Mouse (Mus musculus) thymus, postnatal 14 days (tissue): ENCODE measurements around the gene Astl.

Experiments
- DNase-seq: peaks from one replicate; pipeline ENCODE4 v3.0.0; 2021

Astl gene

DNA sequence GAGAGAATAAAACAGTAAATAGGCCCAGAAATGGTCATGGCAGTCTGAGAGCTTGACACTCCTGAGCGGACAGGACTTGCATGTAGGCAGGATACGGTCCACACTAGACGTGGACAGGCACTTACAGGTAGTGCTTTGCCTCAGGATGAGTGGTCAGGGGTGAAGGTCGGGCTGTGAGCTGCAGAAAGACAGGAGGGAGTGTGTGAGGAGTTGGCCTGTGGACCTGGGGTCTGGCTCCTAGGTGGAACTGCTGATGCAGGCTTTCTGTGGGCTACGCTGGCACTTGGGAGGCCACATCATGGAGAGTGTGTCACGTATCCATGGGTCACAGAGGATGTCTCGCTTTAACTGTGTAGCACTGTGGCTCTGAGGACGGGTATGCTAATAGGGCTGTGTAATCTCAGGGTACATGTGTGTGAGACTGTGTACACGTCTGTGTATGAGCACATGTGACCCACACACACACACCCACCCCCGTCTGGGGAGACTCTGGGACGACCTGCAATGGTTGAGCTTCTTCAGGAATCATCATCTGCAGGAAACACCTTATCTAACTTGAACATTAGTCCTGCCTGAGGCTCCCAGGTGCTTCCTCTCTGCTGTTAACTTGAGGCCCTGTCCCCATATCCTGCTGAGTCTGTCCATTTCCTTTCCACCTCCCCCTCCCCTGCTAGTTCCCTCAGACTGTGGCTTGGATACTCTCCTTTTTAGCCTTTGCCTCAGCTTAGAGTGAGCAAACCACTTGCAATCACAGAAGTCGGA, 10.2 kb upstream of the Astl start:
- DNase-seq: peak; percentile 72

DNA sequence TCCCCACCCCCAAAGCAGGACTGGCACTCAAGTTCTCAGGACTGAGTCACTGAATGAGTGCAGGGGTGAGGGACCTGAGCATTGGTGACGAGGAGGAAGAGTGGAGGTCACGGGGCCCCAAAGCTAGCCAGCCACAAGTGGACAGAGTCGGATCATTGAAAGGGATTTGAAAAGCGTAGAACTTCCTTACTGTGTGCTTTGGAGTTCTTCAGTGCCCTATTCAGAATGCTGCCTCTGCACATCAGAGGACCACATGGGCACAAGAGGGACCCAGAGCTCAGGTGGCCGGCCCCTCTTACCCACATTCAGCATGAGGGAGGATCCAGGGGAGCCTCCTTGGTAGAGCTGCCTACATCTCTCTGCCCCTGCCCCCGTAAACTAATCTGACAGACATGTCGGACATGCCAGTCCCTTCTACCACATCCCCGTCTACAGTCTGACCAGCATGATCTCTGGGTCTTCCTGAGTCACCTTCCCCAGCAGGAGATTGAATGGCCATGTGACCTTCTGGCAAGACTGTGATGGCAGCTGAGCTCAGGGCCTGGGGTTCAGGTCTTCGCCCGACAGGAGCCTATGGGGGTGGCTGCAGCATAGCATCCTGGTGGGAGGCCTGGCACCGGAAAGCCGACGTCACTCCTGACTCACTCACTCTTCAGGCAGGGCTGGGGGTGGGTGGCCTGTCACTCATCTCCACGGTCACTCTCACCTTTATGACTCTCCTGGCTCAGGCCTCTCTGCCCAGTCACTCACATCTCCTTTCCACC, 5.5 kb upstream of the Astl start:
- DNase-seq: peak; percentile 87

DNA sequence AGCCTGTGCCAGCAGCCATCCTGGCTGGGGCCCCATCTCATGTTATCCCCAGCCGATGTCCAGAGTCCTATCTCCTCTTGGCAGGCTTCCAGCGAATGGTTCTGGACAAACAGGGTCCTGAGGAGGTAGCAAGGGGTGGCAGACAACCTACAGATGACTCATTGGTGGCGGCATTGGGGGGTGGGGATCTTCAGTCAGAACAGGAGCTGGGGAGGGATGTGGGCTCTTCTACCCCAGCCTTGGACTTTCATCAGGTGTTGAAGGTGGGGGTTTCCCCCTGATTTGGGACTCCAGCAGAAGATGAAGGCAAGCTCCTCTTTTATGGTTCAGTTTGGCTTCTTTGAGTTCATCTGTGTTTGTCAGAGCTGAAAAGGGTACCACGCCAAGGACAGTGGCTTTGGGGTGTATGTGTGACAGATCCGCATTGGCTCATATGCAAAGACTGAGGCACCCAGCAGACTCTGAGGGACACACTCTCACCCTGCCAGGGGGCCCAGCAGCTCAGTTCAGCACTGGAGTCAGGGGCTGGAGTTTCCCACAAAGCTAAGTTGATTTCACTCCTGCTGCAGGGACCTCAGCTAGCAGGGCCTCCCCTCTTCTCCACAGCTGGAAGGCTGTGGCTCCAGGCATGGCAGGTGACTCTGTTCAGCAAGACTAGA, 4.4 kb upstream of the Astl start:
- peak; percentile 78 for DNase-seq

DNA sequence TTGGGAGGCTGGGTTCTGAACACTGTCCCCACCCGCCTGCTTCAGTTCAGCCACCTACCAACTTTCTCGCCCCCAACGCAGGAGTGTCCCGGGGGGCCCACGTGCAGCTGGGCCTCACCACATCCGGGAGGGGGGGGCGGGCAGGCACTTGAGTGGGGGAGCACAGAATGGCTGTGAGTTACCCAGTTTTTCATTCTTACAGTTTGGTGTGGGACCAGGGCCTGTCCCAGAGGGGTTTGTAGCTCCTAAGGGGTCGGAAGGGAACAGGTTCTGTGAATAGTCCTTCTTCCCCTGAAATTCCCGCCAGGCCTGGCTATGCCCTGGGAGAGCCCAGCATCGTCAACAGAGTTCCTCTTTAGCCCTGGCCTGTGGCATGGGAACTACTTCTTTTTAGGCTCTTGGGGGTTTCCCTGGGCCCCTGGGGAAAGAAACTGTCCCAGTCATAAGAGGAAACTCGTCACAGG, 3.3 kb upstream of the Astl start:
- DNase-seq: peak; percentile 94

DNA sequence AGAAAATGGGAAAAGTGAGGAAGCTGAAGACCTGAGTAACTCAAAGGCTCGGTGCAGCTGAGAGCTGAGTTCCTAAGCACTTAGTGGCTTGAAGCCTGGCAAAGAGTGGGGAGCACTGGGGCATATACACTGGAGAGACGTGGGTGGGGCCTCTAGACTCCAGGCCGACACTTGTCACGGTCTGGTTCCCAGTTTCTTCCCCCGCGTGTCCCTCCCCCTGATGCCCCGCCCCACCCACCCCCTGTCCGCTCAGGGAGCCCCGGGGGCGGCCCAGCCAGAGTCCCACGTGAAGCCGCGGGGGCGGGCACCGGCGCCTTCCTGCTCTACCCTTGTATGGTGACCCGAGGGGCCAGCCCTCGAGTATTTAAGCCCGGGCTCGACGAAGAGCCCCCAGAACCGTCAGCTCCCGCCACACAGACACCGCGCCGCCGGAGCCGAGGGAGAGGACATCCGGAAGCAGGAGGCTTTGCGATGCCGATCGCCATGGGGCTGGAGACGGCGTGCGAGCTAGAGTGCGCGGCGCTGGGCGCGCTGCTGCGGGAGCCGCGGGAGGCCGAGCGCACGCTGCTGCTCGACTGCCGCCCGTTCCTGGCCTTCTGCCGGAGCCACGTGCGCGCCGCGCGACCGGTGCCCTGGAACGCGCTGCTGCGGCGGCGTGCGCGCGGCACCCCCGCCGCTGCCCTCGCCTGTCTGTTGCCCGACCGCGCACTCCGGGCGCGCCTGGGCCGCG, 2.5 kb upstream of the Astl start, which contains the start of gene Dusp2:
Dusp2 (plus strand) TSS at position 393 of the 730 bp plus-strand sequence.
- DNase-seq: peak; percentile 99

DNA sequence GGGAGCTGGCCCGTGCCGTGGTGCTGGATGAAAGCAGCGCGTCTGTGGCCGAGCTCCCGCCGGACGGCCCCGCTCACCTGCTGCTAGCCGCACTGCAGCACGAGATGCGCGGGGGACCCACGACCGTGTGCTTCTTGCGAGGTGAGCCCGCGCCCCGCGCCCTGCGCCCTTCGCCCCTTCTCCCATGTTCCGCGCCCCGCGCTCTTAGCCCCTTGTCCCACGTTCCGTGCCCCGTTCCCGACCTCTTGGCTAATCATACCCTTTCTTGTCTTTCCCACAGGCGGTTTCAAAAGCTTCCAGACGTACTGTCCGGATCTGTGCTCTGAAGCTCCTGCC, 2.0 kb upstream of the Astl start:
- no peak for DNase-seq

DNA sequence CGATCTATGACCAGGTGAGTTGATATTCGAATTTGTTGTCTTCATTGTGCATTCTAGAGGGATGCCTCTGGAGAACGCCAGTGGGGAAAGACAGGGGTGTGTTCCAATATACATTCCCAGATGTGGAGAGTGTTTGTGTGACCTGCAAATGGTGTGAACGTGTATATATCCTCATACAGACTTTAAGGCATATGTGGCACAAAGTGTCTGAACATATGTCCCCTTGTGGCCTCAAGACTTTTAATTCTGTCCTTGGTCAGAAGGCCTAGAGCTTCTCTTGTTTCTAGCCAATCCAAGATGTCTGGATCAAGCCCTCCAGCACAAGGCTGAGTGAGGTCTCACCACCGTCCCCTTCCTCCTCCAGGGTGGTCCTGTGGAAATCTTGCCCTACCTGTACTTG, 1.6 kb upstream of the Astl start:
- DNase-seq: peak; percentile 42

DNA sequence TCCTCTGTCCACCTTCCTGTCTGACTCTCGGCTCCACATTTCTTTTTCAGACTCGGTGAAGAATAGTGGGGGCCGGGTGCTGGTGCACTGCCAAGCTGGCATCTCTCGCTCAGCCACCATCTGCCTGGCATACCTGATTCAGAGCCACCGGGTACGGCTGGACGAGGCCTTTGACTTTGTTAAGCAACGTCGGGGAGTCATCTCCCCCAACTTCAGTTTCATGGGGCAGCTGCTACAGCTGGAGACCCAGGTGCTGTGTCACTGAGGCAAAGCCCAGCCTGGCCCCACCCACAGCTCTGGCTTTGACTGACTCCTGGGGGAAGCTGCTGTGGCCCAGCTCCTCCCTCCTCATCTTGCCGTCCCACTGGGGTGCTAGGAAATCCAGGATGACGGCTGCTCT, 908 bp upstream of the Astl start:
- peak; percentile 83 for DNase-seq

DNA sequence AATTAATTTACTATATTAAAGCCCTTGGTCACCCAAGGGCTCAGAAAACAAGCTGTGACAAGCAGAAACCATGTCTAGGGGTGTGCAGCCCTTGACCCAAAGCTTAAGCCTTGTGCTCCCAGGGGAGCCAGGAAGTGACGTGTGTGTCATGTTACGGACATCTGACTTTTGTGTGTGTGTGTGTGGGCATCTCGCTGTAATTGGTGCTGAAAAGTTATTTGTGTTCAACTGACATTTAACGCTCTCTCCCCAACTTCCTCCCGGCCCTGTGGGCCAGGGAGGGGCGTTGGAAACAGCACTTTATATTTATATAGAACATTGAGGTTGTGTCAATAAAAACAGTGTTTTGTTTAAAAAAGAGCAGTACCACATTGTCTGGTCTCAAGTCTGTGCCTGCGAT, 427 bp upstream of the Astl start:
- DNase-seq: peak; percentile 45

DNA sequence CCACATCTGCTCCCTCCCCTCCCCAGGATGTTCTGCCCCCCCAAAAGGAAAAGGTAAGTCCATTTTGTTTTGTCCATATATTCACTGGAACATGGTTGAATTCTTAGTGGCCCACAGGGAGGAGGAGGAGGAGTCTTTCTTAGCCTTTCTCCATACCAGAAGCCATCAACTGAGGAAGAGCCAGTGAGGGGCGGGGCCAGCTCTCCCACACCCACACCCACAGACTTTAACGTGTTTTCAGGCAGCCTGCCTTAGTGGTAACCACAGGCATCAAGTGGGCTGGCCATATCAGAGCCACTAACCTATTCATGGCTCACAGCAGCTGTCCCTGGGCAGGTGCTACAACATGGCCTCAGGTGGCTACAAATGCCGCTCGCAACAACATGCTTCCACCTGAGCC, 394 bp downstream of the Astl start:
- DNase-seq: peak; percentile 71

DNA sequence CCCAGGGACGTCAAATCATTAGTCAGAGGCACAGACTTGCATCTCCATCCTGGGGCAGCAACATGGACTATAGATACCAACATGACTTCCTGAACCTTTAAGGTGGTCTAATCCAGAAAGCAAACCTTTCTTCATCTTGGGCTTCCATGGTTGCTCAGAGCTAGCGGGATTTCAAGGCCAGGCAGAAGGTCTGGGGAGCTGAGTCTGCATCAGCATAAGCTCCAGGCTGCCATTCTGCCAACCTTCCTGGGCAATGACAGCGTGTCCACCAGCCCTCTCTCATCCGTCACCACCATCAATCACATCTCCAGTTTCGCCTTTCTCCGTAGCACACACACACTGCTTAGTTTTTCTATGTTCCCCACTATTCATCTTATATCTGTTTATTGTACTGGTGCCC, 823 bp downstream of the Astl start:
- DNase-seq: no peak

DNA sequence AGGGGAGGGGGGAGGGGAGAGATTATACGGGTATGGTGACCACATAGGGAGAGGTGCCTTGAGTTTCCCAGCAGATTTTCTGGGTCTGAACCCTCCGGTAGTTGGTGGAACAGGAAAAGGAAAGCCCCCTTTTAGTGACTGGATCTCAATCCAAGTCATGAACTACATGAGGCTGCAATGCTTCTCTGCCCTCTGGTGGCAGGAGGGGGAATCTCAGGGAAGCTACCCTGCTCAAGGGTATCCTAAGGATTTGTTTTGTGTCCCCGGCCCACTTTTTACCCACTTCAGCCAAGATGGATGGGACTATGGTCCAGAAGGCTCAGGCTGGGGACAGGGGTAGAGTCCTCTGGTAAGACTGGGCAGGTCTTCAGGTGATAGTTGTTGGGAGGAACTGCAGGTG, 2.7 kb downstream of the Astl start:
- peak; percentile 88 for DNase-seq

DNA sequence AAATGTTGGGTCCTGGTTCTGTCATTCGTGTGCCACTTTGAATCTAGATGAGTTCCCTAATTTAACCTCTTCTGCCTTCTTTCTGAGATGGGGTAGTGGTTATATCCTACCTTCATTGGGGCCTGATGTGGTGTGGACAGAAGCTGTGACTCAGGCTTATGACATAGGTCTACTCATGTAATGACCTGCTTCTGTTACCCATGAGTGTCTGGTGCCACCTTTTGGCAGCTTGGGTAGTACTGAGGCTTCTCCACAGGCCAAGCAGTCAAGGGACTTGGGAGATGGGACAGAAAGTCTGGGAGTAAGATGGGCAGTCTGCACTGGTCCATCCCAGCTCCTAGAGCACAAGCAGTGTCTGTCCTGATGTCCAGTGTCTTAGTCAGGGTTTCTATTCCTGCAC, 7.9 kb downstream of the Astl start:
- peak; percentile 53 for DNase-seq

DNA sequence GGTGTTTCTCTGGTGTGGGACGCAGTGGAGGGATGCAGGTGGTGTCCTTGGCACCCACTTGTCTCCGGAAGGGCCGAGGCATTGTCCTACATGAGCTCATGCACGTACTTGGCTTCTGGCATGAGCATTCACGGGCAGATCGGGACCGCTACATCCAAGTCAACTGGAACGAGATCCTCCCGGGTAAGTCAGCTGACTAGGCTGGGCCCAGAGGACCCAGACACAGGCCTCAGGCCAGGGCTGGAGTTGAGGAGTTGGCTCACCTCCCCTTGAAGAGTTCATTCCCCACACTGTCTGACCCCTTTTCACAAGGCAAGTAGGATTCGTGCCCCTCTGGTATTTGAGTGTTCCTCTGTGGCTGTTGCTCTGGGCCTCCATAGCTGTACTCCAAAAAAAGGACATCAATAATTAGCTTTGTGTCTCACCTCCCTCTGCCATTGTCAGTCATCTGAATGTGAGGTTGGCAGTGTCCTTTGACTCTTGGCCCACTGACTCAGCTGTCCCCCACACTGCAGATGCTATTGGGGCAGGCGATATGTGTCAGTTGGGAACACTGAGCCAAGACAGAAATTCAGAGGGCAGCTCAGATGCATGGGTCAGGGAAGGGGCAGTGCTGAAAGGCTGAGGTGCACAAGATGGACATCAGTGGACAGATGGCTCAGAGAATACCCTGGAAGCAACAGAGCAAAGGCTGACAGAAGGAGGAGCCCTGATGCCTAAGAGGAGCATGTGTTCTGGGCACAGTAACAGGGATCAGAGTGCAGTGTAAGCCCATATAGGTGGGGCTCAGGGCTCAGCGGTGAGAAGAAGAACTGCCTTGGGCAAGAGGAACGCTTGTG, 8.9 kb downstream of the Astl start:
- DNase-seq: no peak

DNA sequence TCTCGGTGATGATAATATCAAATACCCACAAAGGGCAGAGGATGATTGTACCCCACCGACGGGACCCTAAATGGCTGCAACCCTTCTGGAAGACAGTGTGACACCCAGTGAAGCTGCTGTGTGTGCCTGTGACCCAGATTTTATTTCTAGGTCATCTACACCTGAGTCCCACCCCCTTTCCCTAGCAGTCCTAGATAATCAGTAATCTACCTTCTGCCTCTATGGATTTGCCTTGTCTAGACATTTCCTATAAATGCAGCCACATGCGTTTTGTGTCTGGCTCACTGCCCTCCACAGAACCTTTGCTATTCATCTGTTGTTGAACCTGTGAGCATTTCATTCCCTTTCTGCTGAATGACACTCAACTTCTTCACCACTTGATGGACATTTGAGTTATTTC, 15.4 kb downstream of the Astl start:
- DNase-seq: no peak

DNA sequence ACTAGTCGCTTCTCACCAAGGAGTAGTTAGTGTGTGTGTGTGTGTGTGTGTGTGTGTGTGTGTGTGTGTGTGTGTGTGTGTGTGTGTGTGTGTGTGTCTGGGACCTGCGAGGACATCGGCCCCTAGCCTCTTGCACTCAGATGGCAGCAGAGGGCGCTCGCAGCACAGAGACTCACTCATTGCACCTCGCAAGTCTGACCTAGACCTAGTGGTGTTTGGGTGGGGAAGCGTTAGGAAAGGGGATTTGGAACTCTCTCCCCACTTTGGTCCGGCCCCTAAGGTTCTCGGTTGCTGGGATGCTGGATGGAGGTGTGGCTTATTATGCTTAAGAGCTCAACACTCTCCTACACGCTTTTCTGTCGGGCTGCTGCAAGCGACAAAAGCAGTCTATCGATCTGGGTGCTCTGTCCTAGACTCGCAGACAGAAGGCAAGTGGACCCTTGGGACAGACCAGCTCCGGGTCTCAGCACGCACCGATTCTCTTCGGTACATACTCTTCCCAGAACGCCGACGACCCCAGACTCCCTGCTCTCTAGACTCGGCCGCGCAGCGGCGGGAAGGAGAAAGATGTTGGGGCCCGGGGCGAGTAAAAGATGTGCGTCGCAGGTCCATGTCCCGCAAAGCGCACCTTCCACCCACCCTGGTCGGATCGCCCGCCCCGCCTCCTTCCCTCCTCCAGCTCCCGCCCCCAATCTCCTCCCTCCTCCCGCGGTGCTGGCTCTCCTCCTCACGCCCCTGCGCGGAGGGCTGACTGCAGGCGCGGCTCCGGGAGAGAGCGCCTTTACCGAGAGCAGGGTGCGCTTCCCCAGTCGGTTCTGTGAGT, 24.2 kb downstream of the Astl start, which contains the start of gene Adra2b:
Adra2b (plus strand) TSS at position 750 of the 823 bp plus-strand sequence.
- DNase-seq: peak; percentile 81

DNA sequence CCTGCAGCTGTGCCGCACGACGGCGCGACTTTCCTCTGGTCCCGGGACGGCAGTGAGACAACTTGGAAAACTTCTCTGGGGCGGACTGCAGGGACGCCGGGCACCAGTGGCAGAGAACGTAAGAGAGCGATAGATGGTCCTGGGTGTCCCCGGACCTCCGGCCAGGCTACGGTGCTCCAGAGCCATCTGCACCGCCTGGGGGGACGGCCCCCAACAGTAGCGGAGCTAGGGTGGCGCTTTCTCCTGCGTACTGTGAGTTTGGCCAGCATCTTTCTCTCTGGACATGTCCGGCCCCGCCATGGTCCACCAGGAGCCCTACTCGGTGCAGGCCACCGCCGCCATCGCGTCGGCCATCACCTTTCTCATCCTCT, 24.8 kb downstream of the Astl start:
- no peak for DNase-seq

DNA sequence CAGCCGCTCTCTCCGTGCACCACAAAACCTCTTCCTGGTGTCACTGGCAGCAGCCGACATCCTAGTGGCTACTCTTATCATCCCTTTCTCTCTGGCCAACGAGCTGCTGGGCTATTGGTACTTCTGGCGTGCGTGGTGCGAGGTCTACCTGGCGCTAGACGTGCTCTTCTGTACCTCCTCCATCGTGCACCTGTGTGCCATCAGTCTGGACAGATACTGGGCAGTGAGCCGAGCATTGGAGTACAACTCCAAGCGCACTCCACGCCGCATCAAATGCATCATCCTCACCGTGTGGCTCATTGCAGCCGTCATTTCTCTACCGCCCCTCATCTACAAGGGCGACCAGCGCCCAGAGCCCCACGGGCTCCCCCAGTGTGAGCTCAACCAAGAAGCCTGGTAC, 25.3 kb downstream of the Astl start:
- no peak for DNase-seq

DNA sequence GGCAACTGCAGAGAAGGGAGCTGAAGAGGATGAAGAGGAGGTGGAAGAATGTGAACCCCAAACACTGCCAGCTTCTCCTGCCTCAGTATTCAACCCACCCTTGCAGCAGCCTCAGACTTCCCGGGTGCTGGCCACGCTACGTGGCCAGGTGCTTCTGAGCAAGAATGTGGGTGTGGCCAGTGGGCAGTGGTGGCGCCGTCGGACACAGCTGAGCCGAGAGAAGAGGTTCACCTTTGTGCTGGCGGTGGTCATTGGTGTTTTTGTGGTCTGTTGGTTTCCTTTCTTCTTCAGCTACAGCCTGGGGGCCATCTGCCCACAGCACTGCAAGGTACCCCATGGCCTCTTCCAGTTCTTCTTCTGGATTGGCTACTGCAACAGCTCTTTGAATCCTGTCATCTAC, 26.0 kb downstream of the Astl start:
- DNase-seq: no peak

DNA sequence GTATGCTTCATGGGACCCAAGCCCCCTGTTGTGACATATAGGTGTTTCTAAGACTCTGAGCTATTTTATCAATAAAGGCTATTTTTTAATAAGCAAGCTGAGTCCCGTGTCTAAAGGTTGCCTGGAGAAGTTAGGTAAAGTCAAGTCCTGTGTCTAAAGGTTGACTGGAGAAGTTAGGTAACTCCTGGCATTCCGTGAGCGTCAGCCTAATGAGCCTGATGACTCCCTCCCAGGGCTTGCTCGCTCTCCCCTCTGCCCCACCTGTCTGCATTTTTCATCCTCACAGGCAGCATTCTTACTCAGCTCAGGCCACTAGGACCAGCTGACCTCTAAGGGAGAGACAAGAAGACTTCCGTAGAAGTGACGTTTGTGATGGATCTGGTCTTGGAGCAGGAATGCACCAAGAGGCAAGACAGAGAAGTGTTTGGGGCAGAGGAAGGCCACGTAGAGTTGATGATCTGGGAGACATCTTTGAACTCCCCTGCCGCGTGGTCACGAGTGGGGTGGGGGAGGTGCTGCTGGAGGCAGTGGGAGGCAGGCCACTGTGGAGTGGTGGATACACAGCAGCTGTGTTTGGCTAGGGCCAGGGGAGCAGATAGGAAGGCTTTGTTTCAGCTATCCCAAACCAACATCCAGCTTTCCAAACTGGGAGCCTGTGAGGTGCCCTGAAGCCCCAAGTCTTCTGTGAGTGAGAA, 28.8 kb downstream of the Astl start:
- no peak for DNase-seq
